Mouse (Mus musculus) MEL (cell line): Measurements from ENCODE around the gene Vash2. TPM values are rescaled to one million over a fixed set of nuclear protein-coding genes. Genes with fewer than 3 reads are reported as not detected.

Source experiments
- DNase-seq: peaks from one replicate; pipeline ENCODE4 v3.0.0; 2011; ENCODE audit warnings: low read depth, low spot score
- H3K27ac ChIP-seq: 2 replicates; pipeline ENCODE4 v1.5.1; 2012; ENCODE audit warnings: low read depth, mild to moderate bottlenecking, control low read depth, low read length, moderate library complexity; ENCODE audit not compliant: control insufficient read depth
- H3K27me3 ChIP-seq, 2 experiments: fragments of 150-350 bp in 1 of 2; sonication (generic) in 1 of 2; 2 replicates each; pipeline ENCODE4 v1.6.1; 2012; ENCODE audit warnings: low read length in 2 of 2, mild to moderate bottlenecking in 2 of 2, improper control_type of control experiment in 1 of 2, moderate library complexity in 1 of 2; ENCODE audit not compliant: insufficient read depth in 2 of 2, control insufficient read depth in 1 of 2
- H3K36me3 ChIP-seq, 2 experiments: 2 replicates each; pipeline ENCODE4 v1.6.1; 2012 to 2014; ENCODE audit warnings: low read length in 2 of 2, improper control_type of control experiment in 1 of 2, inconsistent platforms in 1 of 2, mild to moderate bottlenecking in 1 of 2; ENCODE audit not compliant: insufficient read depth in 2 of 2, control insufficient read depth in 1 of 2
- H3K4me1 ChIP-seq, 2 experiments: fragments of 150-350 bp in 1 of 2; sonication (generic) in 1 of 2; 2 replicates each; pipeline ENCODE4 v1.6.1; 2012; ENCODE audit warnings: low read length in 2 of 2, improper control_type of control experiment in 1 of 2, mild to moderate bottlenecking in 1 of 2; ENCODE audit not compliant: insufficient read depth in 2 of 2, control insufficient read depth in 1 of 2
- H3K4me3 ChIP-seq, 2 experiments: fragments of 150-350 bp in 1 of 2; sonication (generic) in 1 of 2; 2 replicates each; pipeline ENCODE4 v1.5.1; 2012; ENCODE audit warnings: low read depth in 2 of 2, low read length in 2 of 2, mild to moderate bottlenecking in 2 of 2, moderate library complexity in 2 of 2, control low read depth in 1 of 2, improper control_type of control experiment in 1 of 2; ENCODE audit not compliant: control insufficient read depth in 1 of 2, insufficient read depth in 1 of 2
- H3K79me2 ChIP-seq: 2 replicates; pipeline ENCODE4 v1.6.1; 2012; ENCODE audit warnings: mild to moderate bottlenecking, low read length, moderate library complexity; ENCODE audit not compliant: control insufficient read depth, poor library complexity, insufficient read depth
- H3K9ac ChIP-seq: 2 replicates; pipeline ENCODE4 v1.6.1; 2012; ENCODE audit warnings: low read depth, mild to moderate bottlenecking, control low read depth, low read length, moderate library complexity; ENCODE audit not compliant: control insufficient read depth, poor library complexity, severe bottlenecking
- H3K9me3 ChIP-seq: fragments of 150-350 bp; sonication (generic); replicated peaks from 2 replicates; pipeline ENCODE4 v1.6.1; 2012; ENCODE audit warnings: mild to moderate bottlenecking, low read length, improper control_type of control experiment, moderate library complexity; ENCODE audit not compliant: insufficient read depth
- BHLHE40 ChIP-seq: IDR thresholded peaks from 2 replicates; pipeline ENCODE4 v1.6.1; 2012; ENCODE audit warnings: low read depth, mild to moderate bottlenecking, inconsistent platforms, low read length, improper control_type of control experiment, borderline replicate concordance
- CHD1 ChIP-seq: IDR thresholded peaks from 2 replicates; pipeline ENCODE4 v1.6.1; 2012; ENCODE audit warnings: low read depth, mild to moderate bottlenecking, inconsistent platforms, low read length, improper control_type of control experiment
- CHD2 ChIP-seq: IDR thresholded peaks from 2 replicates; pipeline ENCODE4 v1.6.1; 2011; ENCODE audit warnings: low read length, improper control_type of control experiment
- CTCF ChIP-seq, 3 experiments: IDR thresholded peaks in 2 of 3; conservative IDR thresholded peaks in 1 of 3; 2 replicates each; pipeline ENCODE4 v1.5.1; 2011 to 2012; ENCODE audit warnings: low read length in 3 of 3, low read depth in 2 of 3, mild to moderate bottlenecking in 2 of 3, improper control_type of control experiment in 1 of 3, inconsistent platforms in 1 of 3, mixed read lengths in 1 of 3, moderate library complexity in 1 of 3; ENCODE audit not compliant: control insufficient read depth in 1 of 3, insufficient read depth in 1 of 3, poor library complexity in 1 of 3, severe bottlenecking in 1 of 3
- E2F4 ChIP-seq: IDR thresholded peaks from 2 replicates; pipeline ENCODE4 v1.6.1; 2011; ENCODE audit warnings: low read depth, low read length, improper control_type of control experiment, borderline replicate concordance
- ETS1 ChIP-seq: IDR thresholded peaks from 2 replicates; pipeline ENCODE4 v1.6.1; 2012; ENCODE audit warnings: low read depth, mild to moderate bottlenecking, inconsistent platforms, low read length, improper control_type of control experiment, moderate library complexity
- GABPA ChIP-seq: IDR thresholded peaks from 2 replicates; pipeline ENCODE4 v1.6.1; 2012; ENCODE audit warnings: low read depth, mild to moderate bottlenecking, inconsistent platforms, low read length, improper control_type of control experiment, moderate library complexity
- GATA1 ChIP-seq: IDR thresholded peaks from 2 replicates; pipeline ENCODE4 v1.6.1; 2011; ENCODE audit warnings: low read depth, low read length, improper control_type of control experiment
- MAX ChIP-seq: IDR thresholded peaks from 2 replicates; pipeline ENCODE4 v1.6.1; 2011; ENCODE audit warnings: low read length, improper control_type of control experiment
- MXI1 ChIP-seq: IDR thresholded peaks from 2 replicates; pipeline ENCODE4 v1.6.1; 2011; ENCODE audit warnings: mild to moderate bottlenecking, low read depth, low read length, improper control_type of control experiment
- MYB ChIP-seq: IDR thresholded peaks from 2 replicates; pipeline ENCODE4 v1.6.1; 2011; ENCODE audit warnings: mild to moderate bottlenecking, low read depth, low read length, improper control_type of control experiment
- NELFE ChIP-seq: IDR thresholded peaks from 2 replicates; pipeline ENCODE4 v1.6.1; 2011; ENCODE audit warnings: low read depth, low read length, improper control_type of control experiment
- RCOR1 ChIP-seq: IDR thresholded peaks from 2 replicates; pipeline ENCODE4 v1.6.1; 2012; ENCODE audit warnings: low read depth, mild to moderate bottlenecking, inconsistent platforms, low read length, improper control_type of control experiment
- TBP ChIP-seq: IDR thresholded peaks from 2 replicates; pipeline ENCODE4 v1.8.0; 2011; ENCODE audit warnings: low read depth, low read length, improper control_type of control experiment
- TCF12 ChIP-seq: IDR thresholded peaks from 2 replicates; pipeline ENCODE4 v1.6.1; 2014; ENCODE audit warnings: low read depth, mild to moderate bottlenecking, inconsistent platforms, low read length, improper control_type of control experiment, moderate library complexity
- UBTF ChIP-seq: IDR thresholded peaks from 2 replicates; pipeline ENCODE4 v1.6.1; 2012; ENCODE audit warnings: low read depth, mild to moderate bottlenecking, inconsistent platforms, low read length, improper control_type of control experiment, moderate library complexity, borderline replicate concordance; ENCODE audit not compliant: insufficient read depth
- USF1 ChIP-seq: IDR thresholded peaks from 2 replicates; pipeline ENCODE4 v1.6.1; 2014; ENCODE audit warnings: low read depth, mild to moderate bottlenecking, inconsistent platforms, low read length, improper control_type of control experiment, moderate library complexity
- USF2 ChIP-seq, 2 experiments: IDR thresholded peaks; 2 replicates each; pipeline ENCODE4 v1.6.1; 2011 to 2012; ENCODE audit warnings: improper control_type of control experiment in 2 of 2, low read length in 2 of 2, borderline replicate concordance in 1 of 2, inconsistent platforms in 1 of 2, low read depth in 1 of 2, mild to moderate bottlenecking in 1 of 2; ENCODE audit not compliant: insufficient read depth in 1 of 2
- ZC3H11A ChIP-seq: IDR thresholded peaks from 2 replicates; pipeline ENCODE4 v1.6.1; 2012; ENCODE audit warnings: low read depth, mild to moderate bottlenecking, inconsistent platforms, low read length, improper control_type of control experiment
- ZKSCAN1 ChIP-seq: IDR thresholded peaks from 2 replicates; pipeline ENCODE4 v1.6.1; 2012; ENCODE audit warnings: low read depth, mild to moderate bottlenecking, inconsistent platforms, low read length, improper control_type of control experiment, moderate library complexity
- ZMIZ1 ChIP-seq: IDR thresholded peaks from 2 replicates; pipeline ENCODE4 v1.6.1; 2012; ENCODE audit warnings: low read depth, mild to moderate bottlenecking, inconsistent platforms, low read length, improper control_type of control experiment, moderate library complexity
- polyA plus RNA-seq, 2 experiments: library from polyadenylated mRNA; stranded (reverse) in 1 of 2; unstranded in 1 of 2; fragments of >175 nt in 1 of 2; fragments of >200 nt in 1 of 2; gene quantifications; 2 replicates each; pipeline versions ENCODE4 v1.2.1 to v1.2.4; 2012; ENCODE audit warnings: low replicate concordance in 2 of 2, low read depth in 1 of 2; ENCODE audit not compliant: insufficient read length in 2 of 2, insufficient read depth in 1 of 2, missing spikeins in 1 of 2
- total RNA-seq: library from RNA; depleted of rRNA; stranded (reverse); fragments of 300-350 nt; gene quantifications from 2 replicates; pipeline ENCODE4 v1.2.3, GENCODE M21; 2012

Gene Vash2
- total and polyA plus RNA-seq, 3 experiments: 2.6 to 9.8 TPM; not detected in 1

- peaks cover 3 to 18% of the 10 kb centered on the region in 2 experiments; a peak in 3 of 4 replicates for H3K4me1 ChIP-seq
- H3K27me3 ChIP-seq: no peaks in the 10 kb centered on the region
- no peak for TF ChIP-seq GATA1
- no peak for TF ChIP-seq UBTF
- TF ChIP-seq ETS1: no peak
- TF ChIP-seq TCF12: no peak
- TF ChIP-seq GABPA: no peak
- no peak for TF ChIP-seq ZC3H11A
- no peak for TF ChIP-seq CHD2
- no peak for TF ChIP-seq CHD1
- TF ChIP-seq, all 39 proteins: peak for 0
These were observed 11.1 kb downstream of the Vash2 start for GRCm38 (mm10) chr1:190968010-190968409.

GRCm38 (mm10) chr1:190964992-190965780 lies 13.9 kb downstream of the Vash2 start:
- Histone ChIP-seq H3K9me3 (no peaks in the 10 kb centered on the region), H3K36me3 (no peaks in the 10 kb centered on the region), H3K27ac (no peak overlapping the region), H3K4me1 (no peaks in the 10 kb centered on the region), H3K27me3 (no peaks in the 10 kb centered on the region), H3K9ac (no peak overlapping the region), H3K4me3 (no peak overlapping the region), H3K79me2 (no peaks in the 10 kb centered on the region)
- no peak for TF ChIP-seq MAX
- no peak for TF ChIP-seq MYB
- no peak for TF ChIP-seq MXI1
- TF ChIP-seq ZKSCAN1: no peak
- no peak for TF ChIP-seq GABPA
- TF ChIP-seq CHD2: no peak
- TF ChIP-seq USF1: no peak
- TF ChIP-seq RCOR1: no peak
- TF ChIP-seq USF2 (IDR thresholded peaks at IDR 0.05; ENCODE audit: borderline replicate concordance in 1 of 2, insufficient read depth in 1 of 2, low read depth in 1 of 2, low read length in 2 of 2): no peak
- TF ChIP-seq E2F4: no peak
- TF ChIP-seq CTCF (IDR thresholded peaks at IDR 0.05 in 2 of 3, conservative IDR thresholded peaks at IDR 0.05 in 1 of 3; ENCODE audit: control insufficient read depth in 1 of 3, insufficient read depth in 1 of 3, low read depth in 2 of 3, low read length in 3 of 3, poor library complexity in 1 of 3, severe bottlenecking in 1 of 3): no peak
- no peak for TF ChIP-seq BHLHE40
- no peak for TF ChIP-seq TBP
- no peak for TF ChIP-seq NELFE
- no peak for TF ChIP-seq ZC3H11A
- no peak for TF ChIP-seq UBTF
- no peak for TF ChIP-seq ZMIZ1
- no peak for DNase-seq

More at GRCm38 (mm10) chr1:190968010-190968409, 11.1 kb downstream of the Vash2 start:
- Histone ChIP-seq H3K9me3 (no peaks in the 10 kb centered on the region), H3K4me3 (no peak overlapping the region), H3K36me3 (peaks cover 0 to 6% of the 10 kb centered on the region in 2 experiments; a peak in 2 of 4 replicates), H3K27ac (no peak overlapping the region), H3K79me2 (no peaks in the 10 kb centered on the region), H3K9ac (no peak overlapping the region)
- DNase-seq: no peak
